Mouse (Mus musculus): ENCODE results near the gene Pdcd6. TPM values are rescaled to one million over a fixed set of nuclear protein-coding genes. Genes with fewer than 3 reads are reported as not detected.
A peak's percentile ranks its signal among the peaks of the same experiment; 100 is the strongest.

Gene Pdcd6
- polyA plus RNA-seq, 1 experiment from 2014 or later = 115 TPM

DNA sequence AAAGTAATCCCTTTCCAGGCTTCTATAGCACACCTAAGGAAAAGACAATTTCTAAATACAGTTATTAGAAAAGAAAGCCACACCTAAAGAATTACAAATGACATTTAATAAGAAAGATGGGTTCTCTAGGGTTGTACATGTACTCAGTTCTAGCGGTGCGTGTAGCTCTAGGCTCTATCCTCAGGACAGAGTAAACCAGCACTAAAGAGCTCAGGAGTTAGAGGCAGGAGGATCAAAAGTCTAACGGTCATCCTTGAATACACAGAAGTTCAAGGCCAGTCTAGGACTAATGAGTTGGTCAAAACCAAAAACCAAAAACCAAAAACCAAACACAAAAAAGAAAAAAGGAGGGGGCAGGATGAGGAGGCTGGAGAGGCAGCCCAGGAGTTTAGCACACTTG lies 2.8 kb downstream of the Pdcd6 start:
- no peak for ATAC-seq
- WGBS = 95% methylated on average over 3 of the region's 3 CpGs
- H3K36me3 ChIP-seq = peaks cover 21% of the 10 kb centered on the region
- H3K4me1 ChIP-seq (replicated peaks) = peaks cover 16% of the 10 kb centered on the region
- H3K9ac ChIP-seq (replicated peaks) = no peak overlapping the region
- H3K4me3 ChIP-seq (replicated peaks) = no peak overlapping the region
- H3K27me3 ChIP-seq = no peaks in the 10 kb centered on the region
- no peak overlapping the region for H3K27ac ChIP-seq
- no peaks in the 10 kb centered on the region for H3K9me3 ChIP-seq
- no peak overlapping the region for H3K4me2 ChIP-seq (replicated peaks)

GRCm38 (mm10) chr13:74305780-74306179 lies 11.6 kb downstream of the Pdcd6 start:
- no peaks in the 10 kb centered on the region for H3K4me1 ChIP-seq (replicated peaks)
- no peak overlapping the region for H3K27ac ChIP-seq
- no peak overlapping the region for H3K9ac ChIP-seq (replicated peaks)
- H3K4me2 ChIP-seq (replicated peaks) = no peak overlapping the region
- H3K4me3 ChIP-seq (replicated peaks) = no peak overlapping the region
- no peak for ATAC-seq
- H3K27me3 ChIP-seq = no peaks in the 10 kb centered on the region
- WGBS = 88% methylated on average over 1 of the region's 1 CpGs
- no peaks in the 10 kb centered on the region for H3K9me3 ChIP-seq
- H3K36me3 ChIP-seq = peaks cover 79% of the 10 kb centered on the region

GRCm38 (mm10) chr13:74305380-74305779 lies 12.0 kb downstream of the Pdcd6 start:
- 89% methylated on average over 6 of the region's 6 CpGs for WGBS
- no peaks in the 10 kb centered on the region for H3K9me3 ChIP-seq
- no peak for ATAC-seq
- H3K36me3 ChIP-seq = peaks cover 75% of the 10 kb centered on the region
- no peak overlapping the region for H3K4me3 ChIP-seq (replicated peaks)
- no peak overlapping the region for H3K9ac ChIP-seq (replicated peaks)
- H3K4me1 ChIP-seq (replicated peaks) = no peaks in the 10 kb centered on the region
- H3K27me3 ChIP-seq = no peaks in the 10 kb centered on the region
- H3K27ac ChIP-seq = no peak overlapping the region
- no peak overlapping the region for H3K4me2 ChIP-seq (replicated peaks)

DNA sequence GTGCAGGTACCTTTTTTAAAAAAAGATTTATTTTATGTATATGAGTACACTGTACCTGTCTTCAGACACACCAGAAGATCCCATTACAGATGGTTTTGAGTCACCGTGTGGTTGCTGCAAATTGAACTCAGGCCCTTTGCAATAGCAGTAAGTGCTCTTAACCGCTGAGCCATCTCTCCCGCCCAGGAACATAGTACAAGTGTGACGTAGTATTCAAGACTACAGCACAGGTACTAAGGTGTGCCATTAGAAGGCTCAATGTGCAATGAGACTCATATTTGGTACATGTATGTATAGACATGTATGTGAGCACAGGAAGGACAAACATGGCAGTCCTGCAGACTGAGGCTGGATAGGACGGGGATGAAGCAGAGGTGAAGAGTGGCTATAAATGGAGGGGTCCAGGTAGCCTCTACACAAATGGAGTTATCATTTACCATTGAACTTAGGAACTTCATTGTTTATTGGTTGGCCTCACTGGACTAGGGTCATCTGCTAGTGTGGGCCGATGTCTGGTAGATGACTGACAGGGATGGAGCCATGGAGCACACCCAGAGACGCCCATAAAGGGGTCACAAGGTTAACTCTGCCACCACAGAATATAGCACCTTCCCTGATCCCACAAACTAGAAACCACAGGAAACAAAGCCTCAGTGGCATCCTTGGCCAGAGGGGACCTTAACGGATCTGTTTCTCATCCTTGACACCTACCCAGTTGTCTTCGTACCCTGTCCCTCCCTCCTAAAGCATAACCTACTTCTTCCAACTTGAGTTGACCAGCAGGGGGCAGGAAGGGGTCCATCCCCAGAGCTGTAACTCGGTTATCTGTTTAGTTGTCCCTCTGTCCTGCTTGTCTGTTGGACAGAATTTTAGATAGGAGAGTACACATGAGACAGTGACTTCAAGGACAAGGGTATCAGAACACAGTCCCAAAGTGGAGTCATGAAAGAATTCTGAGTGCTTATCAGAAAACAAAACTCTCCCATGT lies 15.0 kb downstream of the Pdcd6 start:
- Histone ChIP-seq H3K4me3 (replicated peaks) (no peak overlapping the region), H3K9me3 (no peaks in the 10 kb centered on the region), H3K36me3 (peaks cover 50% of the 10 kb centered on the region), H3K4me1 (replicated peaks) (no peaks in the 10 kb centered on the region), H3K9ac (replicated peaks) (no peak overlapping the region), H3K27me3 (no peaks in the 10 kb centered on the region), H3K4me2 (replicated peaks) (no peak overlapping the region), H3K27ac (no peak overlapping the region)
- WGBS = 88% methylated on average over 10 of the region's 10 CpGs
- ATAC-seq = no peak

DNA sequence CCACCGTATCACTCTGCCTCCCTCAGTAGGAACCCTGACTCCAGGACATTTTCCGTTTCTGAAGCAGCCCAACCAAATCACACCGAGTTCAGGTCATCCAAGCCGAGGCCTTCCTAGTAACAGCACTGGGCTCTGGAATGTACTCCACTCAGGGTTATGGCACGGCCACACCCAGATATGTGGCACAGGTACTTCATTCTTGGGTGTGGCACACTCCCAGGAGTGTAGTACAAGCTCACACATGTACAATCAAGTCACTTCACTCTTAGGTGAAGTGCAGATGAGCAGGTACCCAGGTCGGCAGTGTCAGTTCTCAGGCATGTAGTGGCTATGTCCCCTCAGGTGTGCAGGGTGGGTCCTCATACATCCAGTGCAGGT lies 15.8 kb downstream of the Pdcd6 start:
- H3K9me3 ChIP-seq = no peaks in the 10 kb centered on the region
- H3K27ac ChIP-seq = no peak overlapping the region
- no peaks in the 10 kb centered on the region for H3K4me1 ChIP-seq (replicated peaks)
- H3K36me3 ChIP-seq = peaks cover 43% of the 10 kb centered on the region
- no peak overlapping the region for H3K9ac ChIP-seq (replicated peaks)
- no peak; the same call in none of the 2 replicates for ATAC-seq
- no peak overlapping the region for H3K4me3 ChIP-seq (replicated peaks)
- no peak overlapping the region for H3K4me2 ChIP-seq (replicated peaks)
- no peaks in the 10 kb centered on the region for H3K27me3 ChIP-seq
- 83% methylated on average over 6 of the region's 6 CpGs for WGBS

DNA sequence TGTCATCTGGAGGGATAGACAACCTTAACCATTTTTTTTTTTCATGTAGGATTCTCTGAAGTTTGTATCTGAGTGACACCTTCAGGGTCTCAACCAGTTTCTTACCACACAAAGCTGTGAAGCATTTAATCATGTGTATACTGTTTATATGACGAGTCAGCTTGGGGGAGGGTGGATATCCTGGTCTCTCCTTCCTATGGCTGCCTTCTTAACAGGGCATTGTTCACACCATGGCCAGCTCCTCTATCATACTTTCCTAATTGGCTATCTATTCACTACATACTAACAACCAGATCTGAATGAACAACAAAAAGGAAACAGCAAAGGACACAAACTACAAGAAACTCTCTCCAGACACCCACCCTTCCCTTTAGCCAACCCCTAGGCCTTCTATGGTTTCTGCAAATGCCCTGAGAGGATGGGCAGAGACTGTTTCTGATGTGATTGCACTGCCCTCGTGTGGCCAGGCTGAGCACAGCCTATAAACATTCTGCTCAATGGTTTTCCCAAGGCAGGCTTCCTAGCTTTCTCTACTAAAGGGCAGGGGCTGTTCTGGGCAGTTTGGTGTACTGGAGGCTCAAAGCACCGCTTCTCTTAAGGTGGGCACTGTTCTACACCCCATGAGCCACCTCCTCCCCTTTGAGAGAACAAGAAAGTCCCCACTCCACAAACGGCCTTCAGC lies 16.3 kb downstream of the Pdcd6 start:
- peaks cover 40% of the 10 kb centered on the region for H3K36me3 ChIP-seq
- no peak overlapping the region for H3K9ac ChIP-seq (replicated peaks)
- peak; percentile 89 for ATAC-seq
- no peaks in the 10 kb centered on the region for H3K9me3 ChIP-seq
- H3K27ac ChIP-seq = no peak overlapping the region
- no peak overlapping the region for H3K4me3 ChIP-seq (replicated peaks)
- H3K27me3 ChIP-seq = no peaks in the 10 kb centered on the region
- H3K4me1 ChIP-seq (replicated peaks) = no peaks in the 10 kb centered on the region
- WGBS = 43% methylated on average over 4 of the region's 4 CpGs
- no peak overlapping the region for H3K4me2 ChIP-seq (replicated peaks)

DNA sequence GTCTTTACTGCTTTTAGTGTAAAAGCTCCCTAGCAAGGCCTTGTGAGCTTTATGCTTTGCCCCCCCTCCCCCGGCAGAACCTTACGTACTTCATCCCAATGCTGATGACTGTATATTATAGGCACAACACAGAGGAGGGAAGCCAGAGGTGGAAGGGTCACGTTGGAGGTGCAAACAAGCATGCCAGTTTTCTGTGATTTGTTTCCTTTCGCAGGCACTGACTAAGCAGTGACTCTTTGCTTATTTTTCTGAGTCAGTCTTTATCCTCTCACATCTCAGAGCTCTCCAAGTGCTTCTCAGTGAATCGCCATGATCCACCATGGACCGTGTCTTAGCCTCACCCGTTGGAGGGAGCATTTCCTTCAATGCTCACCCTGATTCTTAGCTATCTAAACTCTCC lies 21.0 kb downstream of the Pdcd6 start:
- Histone ChIP-seq H3K9ac (replicated peaks) (no peak overlapping the region), H3K4me3 (replicated peaks) (no peak overlapping the region), H3K4me2 (replicated peaks) (no peak overlapping the region), H3K4me1 (replicated peaks) (peaks cover 6% of the 10 kb centered on the region), H3K9me3 (no peaks in the 10 kb centered on the region), H3K36me3 (no peaks in the 10 kb centered on the region), H3K27ac (no peak overlapping the region), H3K27me3 (peaks cover 19% of the 10 kb centered on the region)
- no peak for ATAC-seq
- 85% methylated on average over 7 of the region's 7 CpGs for WGBS

DNA sequence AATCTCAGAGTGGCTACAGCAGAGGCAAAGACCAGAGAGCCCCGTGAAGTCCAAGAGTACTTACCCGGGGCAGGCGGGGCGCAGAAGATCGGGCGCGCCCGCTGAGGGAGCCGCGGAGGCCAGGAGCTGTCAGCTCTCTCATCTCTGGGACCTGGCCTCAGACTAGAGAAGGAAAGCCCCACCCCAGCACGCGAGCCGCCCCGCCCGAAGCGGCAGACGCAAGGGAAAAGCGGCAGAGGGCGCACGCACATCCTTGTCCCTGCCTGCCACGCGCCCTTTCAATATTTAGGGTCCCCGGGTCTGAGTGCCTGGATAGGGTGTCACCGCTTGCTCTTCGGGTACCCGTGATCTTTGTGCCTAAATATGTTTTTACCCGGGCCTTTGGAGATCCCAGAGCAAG lies 25.2 kb downstream of the Pdcd6 start, which contains the start of gene Ahrr:
TSS of gene Ahrr (minus strand) at position 165 of the 400 bp plus-strand sequence.
- no peaks in the 10 kb centered on the region for H3K9me3 ChIP-seq
- peaks cover 22% of the 10 kb centered on the region for H3K27me3 ChIP-seq
- 0 out of 2 replicates have a peak, but pooled peaks have one; percentile 24 for ATAC-seq
- peak within 1 kb of the TSS; percentile 25 for H3K4me3 ChIP-seq (replicated peaks)
- H3K4me1 ChIP-seq (replicated peaks) = peaks cover 6% of the 10 kb centered on the region
- H3K4me2 ChIP-seq (replicated peaks) = peak within 1 kb of the TSS; percentile 55
- H3K9ac ChIP-seq (replicated peaks) = peak within 1 kb of the TSS; percentile 59
- WGBS = 1% methylated on average over 27 of the region's 27 CpGs
- H3K36me3 ChIP-seq = no peaks in the 10 kb centered on the region
- no peak within 1 kb of the TSS for H3K27ac ChIP-seq

GRCm38 (mm10) chr13:74289646-74290045 lies 27.7 kb downstream of the Pdcd6 start:
- H3K4me1 ChIP-seq (replicated peaks) = peaks cover 6% of the 10 kb centered on the region
- no peaks in the 10 kb centered on the region for H3K9me3 ChIP-seq
- no peaks in the 10 kb centered on the region for H3K36me3 ChIP-seq
- ATAC-seq = no peak
- H3K27me3 ChIP-seq = peaks cover 22% of the 10 kb centered on the region
- no peak overlapping the region for H3K4me2 ChIP-seq (replicated peaks)
- H3K4me3 ChIP-seq (replicated peaks) = no peak overlapping the region
- 83% methylated on average over 5 of the region's 5 CpGs for WGBS
- H3K27ac ChIP-seq = no peak overlapping the region
- H3K9ac ChIP-seq (replicated peaks) = no peak overlapping the region

GRCm38 (mm10) chr13:74282299-74282698 lies 35.1 kb downstream of the Pdcd6 start:
- Histone ChIP-seq H3K4me2 (replicated peaks) (no peak overlapping the region), H3K4me1 (replicated peaks) (no peaks in the 10 kb centered on the region), H3K36me3 (no peaks in the 10 kb centered on the region), H3K27me3 (no peaks in the 10 kb centered on the region), H3K27ac (no peak overlapping the region), H3K4me3 (replicated peaks) (no peak overlapping the region), H3K9ac (replicated peaks) (no peak overlapping the region), H3K9me3 (no peaks in the 10 kb centered on the region)
- no peak for ATAC-seq
- WGBS = 100% methylated on average over 1 of the region's 2 CpGs

DNA sequence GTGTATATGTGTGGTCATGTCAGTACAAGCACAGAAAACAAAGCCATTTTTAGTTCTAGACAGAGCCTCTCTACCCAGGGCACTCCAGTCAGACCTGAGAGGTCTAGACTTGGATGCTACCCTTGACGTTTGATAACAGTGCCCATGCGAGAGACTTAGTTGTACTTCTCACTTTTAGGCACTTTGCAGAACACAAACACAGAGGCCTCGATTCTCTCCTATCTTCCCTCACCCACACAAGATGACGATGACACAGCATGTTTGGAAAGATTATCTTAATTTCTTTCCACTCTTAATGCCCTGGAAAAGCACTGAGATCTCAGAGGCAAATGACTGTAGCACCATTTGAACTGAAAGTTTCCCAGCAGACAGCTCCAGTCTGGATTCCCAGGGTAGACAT lies 41.7 kb downstream of the Pdcd6 start:
- no peak overlapping the region for H3K4me2 ChIP-seq (replicated peaks)
- H3K9me3 ChIP-seq = no peaks in the 10 kb centered on the region
- ATAC-seq = no peak
- H3K36me3 ChIP-seq = no peaks in the 10 kb centered on the region
- H3K4me1 ChIP-seq (replicated peaks) = no peaks in the 10 kb centered on the region
- H3K27me3 ChIP-seq = no peaks in the 10 kb centered on the region
- no peak overlapping the region for H3K4me3 ChIP-seq (replicated peaks)
- no peak overlapping the region for H3K27ac ChIP-seq
- H3K9ac ChIP-seq (replicated peaks) = no peak overlapping the region
- WGBS = 86% methylated on average over 4 of the region's 4 CpGs
